Mouse (Mus musculus): ENCODE measurements around the gene Defb23. TPM values are rescaled to one million over a fixed set of nuclear protein-coding genes. Genes with fewer than 3 reads are reported as not detected.
A peak's percentile ranks its signal among the peaks of the same experiment; 100 is the strongest.

Defb23 gene
- not detected for total RNA-seq (2021)
- long read RNA-seq, experiment 1 = 0 reads
- long read RNA-seq, experiment 2 = 0 reads

DNA sequence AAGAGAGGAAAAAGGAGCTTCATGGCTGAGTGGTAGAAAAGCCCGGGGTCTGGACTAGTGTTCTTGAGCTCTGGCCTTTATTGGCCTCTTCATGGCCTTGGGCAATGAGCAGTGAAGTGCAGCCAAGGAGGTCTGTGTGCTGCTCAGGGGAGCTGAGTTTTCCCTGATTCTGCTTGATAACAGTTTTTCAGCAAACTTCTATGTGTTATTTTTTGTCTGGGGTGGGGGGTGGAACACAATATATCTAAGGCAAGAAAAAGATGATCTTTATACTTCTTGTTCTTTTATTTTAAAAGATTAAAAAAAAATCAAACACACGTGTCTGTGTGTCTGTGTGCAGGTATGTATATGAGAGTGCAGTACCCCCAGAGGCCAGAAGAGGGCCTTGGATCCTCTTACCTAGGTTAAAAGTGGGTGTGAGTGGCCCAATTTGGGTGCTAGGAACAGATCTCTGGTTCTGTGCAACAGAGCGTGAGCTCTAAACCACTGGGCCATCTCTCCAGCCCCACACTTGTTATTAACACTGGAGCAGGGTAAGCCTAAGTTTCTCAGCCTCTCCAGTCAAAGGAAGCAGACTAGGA lies at the start of gene Defb23:
Gene Defb23 (minus strand): TSS at position 51 of the 581 bp plus-strand sequence.
- no peak for DNase-seq (ENCODE audit: low spot score in 2 of 2)

- DNase-seq (ENCODE audit: low spot score in 2 of 2) = no peak
Measured at GRCm38 (mm10) chr2:152511592-152511991, 47.2 kb upstream of the Defb23 start, which contains the start of gene Defb26. Gene Defb26 (minus strand): TSS chr2:152511692.

- no peak for DNase-seq (ENCODE audit: low spot score in 2 of 2)
Measured at GRCm38 (mm10) chr2:152503950-152504349, 39.5 kb upstream of the Defb23 start.

GRCm38 (mm10) chr2:152500863-152501229 lies 36.4 kb upstream of the Defb23 start:
- DNase-seq (ENCODE audit: low spot score in 2 of 2) = no peak

DNA sequence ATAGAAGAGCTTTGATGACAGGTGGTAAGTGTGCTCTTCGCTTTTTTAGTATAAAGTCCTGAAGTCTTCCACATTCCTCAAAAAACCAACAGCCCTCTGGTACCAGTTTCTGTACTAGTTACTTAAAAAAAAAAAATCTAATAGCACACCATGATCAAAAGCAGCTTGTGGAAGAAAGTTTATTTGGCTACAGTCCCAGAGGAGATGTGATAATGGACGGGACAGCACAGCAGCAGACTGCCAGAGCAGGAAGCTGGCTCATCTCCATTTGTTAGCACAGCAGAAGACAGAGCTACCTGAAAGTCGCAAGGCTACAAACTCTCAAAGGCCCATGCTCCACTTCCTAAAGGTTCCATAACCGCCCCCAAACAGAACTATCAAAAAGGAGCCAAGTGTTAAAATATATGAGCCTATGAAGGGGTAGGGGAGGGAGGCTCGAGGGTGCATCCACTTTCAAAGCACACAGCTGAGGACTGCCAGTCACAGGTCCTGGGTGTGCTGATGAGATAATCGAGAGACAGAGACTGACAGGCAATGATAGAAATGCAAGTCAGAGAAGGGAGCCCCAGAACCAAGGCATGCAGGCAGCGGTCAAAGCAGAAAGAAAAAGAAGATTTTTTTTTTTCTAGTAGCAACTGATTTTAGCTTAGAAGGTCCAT lies 35.9 kb upstream of the Defb23 start:
- no peak for DNase-seq (ENCODE audit: low spot score in 2 of 2)

GRCm38 (mm10) chr2:152498020-152498419 lies 33.6 kb upstream of the Defb23 start:
- no peak for DNase-seq (ENCODE audit: low spot score in 2 of 2)

DNA sequence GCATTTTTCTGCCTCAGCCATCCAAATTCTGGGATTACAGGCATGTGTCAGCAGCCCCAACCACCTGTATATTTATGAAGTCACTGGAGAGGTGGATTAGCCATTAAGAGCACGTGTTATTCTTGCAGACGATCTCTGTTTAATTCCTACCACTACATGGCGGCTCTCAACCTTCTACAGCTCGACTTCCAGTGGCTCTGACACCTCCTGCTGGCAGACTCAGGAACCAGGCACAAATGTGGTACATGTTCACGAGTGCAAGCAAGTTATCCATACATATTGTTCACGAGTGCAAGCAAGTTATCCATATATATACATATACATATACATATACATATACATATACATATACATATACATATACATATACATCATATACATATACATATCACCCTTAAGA lies 28.7 kb upstream of the Defb23 start:
- no peak for DNase-seq (ENCODE audit: low spot score in 2 of 2)

GRCm38 (mm10) chr2:152490038-152490437 lies 25.6 kb upstream of the Defb23 start, which contains the start of gene Defb22:
Gene Defb22 (minus strand): TSS chr2:152490138.
- no peak for DNase-seq (ENCODE audit: low spot score in 2 of 2)

DNA sequence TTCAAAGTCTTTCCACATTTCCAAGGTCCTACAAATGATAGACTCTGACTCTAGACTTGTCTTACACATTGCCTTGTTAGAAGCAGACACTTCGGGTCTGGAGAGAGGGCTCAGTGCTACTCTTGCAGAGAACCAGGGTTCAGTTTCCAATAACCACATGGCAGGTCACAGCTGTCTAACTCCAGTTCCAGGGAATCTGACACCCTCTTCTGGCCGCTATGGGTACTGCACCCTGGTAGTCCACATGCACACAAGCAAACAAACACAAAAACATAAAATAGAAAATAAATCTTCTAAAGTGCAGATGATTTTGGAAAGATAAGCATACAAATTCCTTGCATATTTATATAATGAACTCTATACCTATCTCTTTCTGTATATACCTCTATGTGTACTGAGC lies 22.6 kb upstream of the Defb23 start:
- DNase-seq (ENCODE audit: low spot score in 2 of 2) = no peak

- DNase-seq (ENCODE audit: low spot score in 2 of 2) = no peak
Measured at GRCm38 (mm10) chr2:152481726-152482125, 17.3 kb upstream of the Defb23 start.

GRCm38 (mm10) chr2:152480881-152481280 lies 16.5 kb upstream of the Defb23 start:
- no peak for DNase-seq (ENCODE audit: low spot score in 2 of 2)

GRCm38 (mm10) chr2:152476763-152477162 lies 12.3 kb upstream of the Defb23 start, which contains the start of gene Defb20:
Gene Defb20 (plus strand): TSS chr2:152477063.
- DNase-seq (ENCODE audit: low spot score in 2 of 2) = no peak

DNA sequence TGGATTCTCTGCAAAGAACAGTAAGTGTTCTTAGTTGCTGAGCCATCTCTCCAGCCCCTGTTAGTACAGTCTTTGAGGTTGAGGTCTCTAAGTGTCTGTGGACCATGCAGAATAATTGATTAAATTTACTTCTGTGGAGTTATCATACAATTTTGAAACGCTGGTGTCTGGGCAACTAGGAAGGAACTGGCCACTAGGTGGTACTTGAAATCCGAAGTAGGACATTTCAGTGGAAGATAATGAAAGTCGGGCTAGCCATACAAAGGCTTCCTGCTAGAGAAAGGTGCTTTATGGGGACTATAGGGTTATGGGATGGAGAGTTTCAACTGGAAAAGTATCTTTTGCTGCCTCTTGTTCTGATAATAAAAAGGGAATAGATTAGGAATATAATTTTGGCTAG lies 8.0 kb upstream of the Defb23 start:
- no peak for DNase-seq (ENCODE audit: low spot score in 2 of 2)

DNA sequence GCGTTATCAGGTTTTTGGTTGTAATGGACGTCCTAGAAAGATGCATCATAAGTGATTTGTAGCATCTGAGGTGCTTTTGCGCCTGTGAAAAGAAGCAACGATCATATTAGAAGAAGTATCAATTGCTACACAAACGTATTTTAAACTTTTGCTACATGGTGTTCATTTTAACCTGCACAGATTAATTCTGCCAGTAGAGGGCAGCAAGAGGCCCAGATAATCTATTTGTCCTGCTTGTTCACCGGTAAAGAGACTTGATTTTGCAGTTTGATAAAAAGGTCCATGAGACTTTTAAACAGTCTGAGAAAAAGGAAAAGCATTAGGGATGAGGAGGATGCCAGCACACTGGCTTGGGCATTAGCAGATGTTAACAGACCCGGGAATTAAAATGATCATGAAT lies 6.6 kb upstream of the Defb23 start:
- DNase-seq (ENCODE audit: low spot score in 2 of 2) = peak; percentile 47 to 76

GRCm38 (mm10) chr2:152459241-152459640 lies 5.2 kb downstream of the Defb23 start:
- no peak for DNase-seq (ENCODE audit: low spot score in 2 of 2)

DNA sequence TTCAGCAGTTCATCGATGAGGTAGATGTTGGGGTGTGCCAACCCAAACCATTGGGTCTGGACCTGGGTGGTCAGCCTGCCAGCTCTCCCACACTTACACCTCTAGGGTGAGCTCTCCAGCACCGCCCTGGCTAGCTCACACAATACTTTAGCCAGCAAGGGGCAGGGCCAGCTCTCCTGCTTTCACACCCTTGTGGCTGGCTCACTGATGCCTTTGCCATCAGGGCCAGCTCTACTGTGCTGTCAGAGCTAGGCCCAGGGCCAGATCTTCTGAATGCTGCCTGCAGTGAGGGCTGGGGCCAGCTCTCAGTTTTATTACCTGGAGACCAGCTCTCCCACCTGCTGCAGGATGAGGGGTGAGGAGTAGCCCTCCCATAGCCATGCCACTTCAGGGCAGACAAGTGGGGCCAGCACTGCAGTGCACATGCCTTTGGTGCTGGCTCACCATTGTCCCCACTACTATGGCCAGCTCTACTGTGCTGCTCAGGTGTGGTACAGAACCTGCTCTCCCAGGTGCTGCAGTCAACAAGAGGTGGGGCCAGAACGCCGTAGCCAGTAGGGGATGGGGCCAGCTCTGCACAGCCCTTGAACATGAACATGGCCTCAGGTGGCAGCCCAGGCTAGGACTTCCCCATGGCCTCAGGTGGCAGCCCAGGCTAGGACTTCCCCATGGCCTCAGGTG lies 12.2 kb downstream of the Defb23 start:
- no peak for DNase-seq (ENCODE audit: low spot score in 2 of 2)

- DNase-seq (ENCODE audit: low spot score in 2 of 2) = peak; percentile 71 to 73
Measured at GRCm38 (mm10) chr2:152450241-152450640, 14.2 kb downstream of the Defb23 start.

DNA sequence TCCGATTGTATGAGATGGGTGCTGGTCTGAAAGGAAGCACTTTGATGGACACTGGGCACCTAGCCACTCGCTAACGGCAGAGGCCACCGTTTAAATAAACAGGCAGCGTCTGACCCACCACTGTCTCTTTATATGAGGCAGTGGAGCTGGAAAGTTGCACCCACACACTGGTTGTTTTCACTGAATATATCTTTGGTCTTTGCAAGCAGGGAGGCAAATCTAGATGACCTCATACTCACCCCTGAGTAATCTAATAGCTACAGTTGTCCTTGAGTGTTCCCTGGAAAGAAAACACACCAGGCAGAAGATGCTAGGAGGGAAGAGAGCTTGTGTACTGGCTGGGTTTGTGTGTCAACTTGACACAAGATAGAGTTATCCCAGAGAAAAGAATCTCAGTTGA lies 17.0 kb downstream of the Defb23 start:
- no peak for DNase-seq (ENCODE audit: low spot score in 2 of 2)

GRCm38 (mm10) chr2:152446642-152447041 lies 17.8 kb downstream of the Defb23 start:
- no peak for DNase-seq (ENCODE audit: low spot score in 2 of 2)

DNA sequence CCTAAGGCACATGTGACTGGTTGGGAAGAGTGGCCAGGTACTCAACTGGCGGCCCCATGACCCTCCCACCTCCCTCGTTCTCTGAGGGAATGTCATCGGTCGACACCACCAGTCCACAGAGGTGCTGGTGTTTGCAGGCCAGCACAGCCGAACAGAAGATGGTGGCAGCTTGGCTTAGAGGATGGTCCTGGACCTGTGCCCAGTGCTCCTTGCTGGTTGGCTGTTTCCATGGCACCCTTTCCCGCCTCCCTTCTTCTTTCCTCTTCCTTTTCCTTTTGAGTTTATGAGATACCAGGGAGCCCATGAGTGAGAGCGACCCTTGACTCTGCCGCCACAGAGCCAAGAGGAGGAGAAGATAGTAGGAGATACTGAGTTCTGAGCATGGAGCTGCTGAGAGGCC lies 21.1 kb downstream of the Defb23 start:
- peak in 1 of 2 experiments; percentile 42 for DNase-seq (ENCODE audit: low spot score in 2 of 2)

- no peak for DNase-seq (ENCODE audit: low spot score in 2 of 2)
Measured at GRCm38 (mm10) chr2:152442322-152442721, 22.1 kb downstream of the Defb23 start.

GRCm38 (mm10) chr2:152439833-152440232 lies 24.6 kb downstream of the Defb23 start:
- DNase-seq (ENCODE audit: low spot score in 2 of 2) = no peak

Measured in layer of hippocampus, postnatal 14 days (tissue).